In the genomic region with DNA sequence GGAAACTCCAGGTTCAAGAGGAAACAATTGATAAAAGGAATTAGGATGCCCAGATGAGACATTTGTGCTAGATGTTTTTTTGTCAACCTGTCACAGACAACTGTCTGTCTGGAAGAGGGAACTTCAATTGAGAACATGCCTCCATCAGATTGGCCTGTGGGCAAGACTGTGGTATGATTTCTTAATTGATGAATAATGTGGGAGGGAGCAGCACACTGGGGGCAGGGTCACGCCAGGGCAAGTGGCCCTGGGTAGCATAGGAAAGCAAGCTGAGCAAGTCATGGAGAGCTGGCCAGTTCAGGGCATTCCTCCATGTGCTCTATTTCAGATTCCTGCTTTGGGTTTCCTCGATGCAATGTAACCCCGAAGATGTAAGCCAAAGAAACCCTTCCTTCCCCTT, we compare ENCODE assay signal across 40 mouse cellular contexts. TPM values are rescaled to one million over a fixed set of nuclear protein-coding genes. Genes with fewer than 3 reads are reported as not detected.
"Had no signal": no experiment of that assay in that cellular context is flagged by ENCODE, and none has a peak within 500 bp of the region (broad histone marks: within the 10 kb centered on the region; RNA-seq: fewer than 3 reads in every experiment).

No protein-coding gene starts in this region.

- DNase-seq: gastrocnemius, adult 2 months; gastrocnemius, postnatal 10 days; gastrocnemius, postnatal 25 days; heart, adult 11 months; heart, adult 2 months; heart, postnatal 14 days; heart, postnatal 36 days; kidney, adult 18-20 months; kidney, adult 8-10 months; kidney, postnatal 10 days; kidney, postnatal 25 days; kidney, postnatal 4 days; layer of hippocampus, postnatal 36 days; left cerebral cortex, postnatal 4 days had no signal

- H3K9me3 ChIP-seq: heart, embryonic 13.5 days; heart, embryonic 15.5 days; hindbrain, embryonic 10.5 days; hindbrain, embryonic 13.5 days; hindbrain, embryonic 15.5 days; limb, embryonic 13.5 days; limb, embryonic 15.5 days; liver, embryonic 12.5 days had no signal

- H3K36me3 ChIP-seq: heart, embryonic 13.5 days; heart, embryonic 15.5 days; hindbrain, embryonic 10.5 days; hindbrain, embryonic 13.5 days; hindbrain, embryonic 15.5 days; limb, embryonic 13.5 days; limb, embryonic 15.5 days; liver, embryonic 12.5 days had no signal

- H3K4me3 ChIP-seq: gastrocnemius, adult 2 months; heart, adult 2 months; heart, embryonic 13.5 days; heart, embryonic 15.5 days; hindbrain, embryonic 10.5 days; hindbrain, embryonic 13.5 days; hindbrain, embryonic 15.5 days; layer of hippocampus, adult 2 months; limb, embryonic 13.5 days; limb, embryonic 15.5 days; liver, embryonic 12.5 days had no signal

- H3K4me1 ChIP-seq: heart, embryonic 13.5 days; heart, embryonic 15.5 days; hindbrain, embryonic 10.5 days; limb, embryonic 13.5 days; limb, embryonic 15.5 days; liver, embryonic 12.5 days had no signal

- ATAC-seq: hindbrain, postnatal 0 days; intestine, postnatal 0 days; liver, embryonic 12.5 days had no signal

- H3K9ac ChIP-seq: heart, embryonic 13.5 days; heart, embryonic 15.5 days; hindbrain, embryonic 13.5 days; hindbrain, embryonic 15.5 days; limb, embryonic 13.5 days; limb, embryonic 15.5 days; liver, embryonic 12.5 days; liver, embryonic 14.5 days had no signal

- H3K27me3 ChIP-seq: heart, embryonic 13.5 days; heart, embryonic 15.5 days; hindbrain, embryonic 13.5 days; hindbrain, embryonic 15.5 days; limb, embryonic 13.5 days; limb, embryonic 15.5 days; liver, embryonic 12.5 days had no signal

- H3K27ac ChIP-seq: gastrocnemius, adult 2 months; heart, adult 2 months; heart, embryonic 13.5 days; heart, embryonic 15.5 days; hindbrain, embryonic 10.5 days; hindbrain, embryonic 13.5 days; hindbrain, embryonic 15.5 days; hindbrain, postnatal 0 days; layer of hippocampus, adult 2 months; limb, embryonic 13.5 days; limb, embryonic 15.5 days; liver, embryonic 12.5 days; liver, embryonic 14.5 days had no signal

RNA-seq across cellular contexts. Expression of a gene that starts 16.8 kb away (rescaled TPM):
- total RNA-seq: gastrocnemius, adult 2 months; gastrocnemius, postnatal 10 days; gastrocnemius, postnatal 25 days; gastrocnemius, postnatal 4 days; heart, adult 2 months; heart, postnatal 14 days; heart, postnatal 36 days; hindbrain, postnatal 0 days; layer of hippocampus, adult 2 months; layer of hippocampus, postnatal 14 days; layer of hippocampus, postnatal 36 days; left cerebral cortex, adult 18-20 months; left cerebral cortex, adult 8-10 months; left cerebral cortex, postnatal 10 days; left cerebral cortex, postnatal 25 days; left cerebral cortex, postnatal 4 days; liver, adult 2 months had no signal
- polyA plus RNA-seq: heart, postnatal 0 days; hindbrain, embryonic 10.5 days; hindbrain, embryonic 13.5 days; limb, embryonic 11.5 days; liver, embryonic 12.5 days had no signal

RNA-seq across cellular contexts. Expression of a gene that starts 50.5 kb away (rescaled TPM):
- total RNA-seq: gastrocnemius, adult 2 months; gastrocnemius, postnatal 10 days; gastrocnemius, postnatal 25 days; gastrocnemius, postnatal 4 days; heart, adult 2 months; heart, postnatal 14 days; heart, postnatal 36 days; hindbrain, postnatal 0 days; layer of hippocampus, adult 2 months; layer of hippocampus, postnatal 14 days; layer of hippocampus, postnatal 36 days; left cerebral cortex, adult 18-20 months; left cerebral cortex, adult 8-10 months; left cerebral cortex, postnatal 10 days; left cerebral cortex, postnatal 25 days; left cerebral cortex, postnatal 4 days; liver, adult 2 months had no signal
- polyA plus RNA-seq: heart, embryonic 11.5 days; heart, embryonic 13.5 days; heart, embryonic 15.5 days; heart, postnatal 0 days; hindbrain, embryonic 10.5 days; hindbrain, embryonic 13.5 days; intestine, embryonic 14.5 days; kidney, embryonic 14.5 days; kidney, embryonic 16.5 days; limb, embryonic 11.5 days; limb, embryonic 13.5 days; limb, embryonic 15.5 days; liver, adult 2 months; liver, embryonic 12.5 days; liver, embryonic 14.5 days; liver, embryonic 16.5 days had no signal
